Mouse (Mus musculus) lung, adult 2 months (tissue): ENCODE data around the gene Atp8a1.

Experiments used
- CTCF ChIP-seq: fragments of 200-500 bp; IDR thresholded peaks from 2 replicates; pipeline ENCODE4 v1.5.1; 2011; ENCODE audit warnings: mild to moderate bottlenecking, low read length, control low read depth; ENCODE audit not compliant: insufficient read depth
- POLR2A ChIP-seq: fragments of 200-500 bp; IDR thresholded peaks from 2 replicates; pipeline ENCODE4 v1.6.1; 2011; ENCODE audit warnings: low read depth, mild to moderate bottlenecking, control low read depth, low read length, borderline replicate concordance; ENCODE audit errors: extremely low read depth

GRCm38 (mm10) chr5:67774186-67774585 is 73.0 kb downstream of the Atp8a1 start:
- no peak for TF ChIP-seq CTCF
- TF ChIP-seq POLR2A = no peak
